ENCODE assay signal across 13 mouse cellular contexts in genomic region chr10:128575063-128575462, GRCm38 (mm10). TPM values are rescaled to one million over a fixed set of nuclear protein-coding genes. Genes with fewer than 3 reads are reported as not detected.
DNase-seq lines count a peak whose midpoint lies in the region; ATAC-seq and TF ChIP-seq lines count a peak whose summit lies in the region.
"Had no signal": no experiment of that assay in that cellular context is flagged by ENCODE, and none has a peak within 500 bp of the region (broad histone marks: within the 10 kb centered on the region; RNA-seq: fewer than 3 reads in every experiment).

No protein-coding gene starts in this region.

- no peak for TF ChIP-seq POLR2A in MEL (IDR thresholded peaks at IDR 0.05; ENCODE audit: control insufficient read depth in 1 of 2, insufficient read depth in 1 of 2, low read depth in 1 of 2, low read length in 2 of 2, poor library complexity in 1 of 2)

- no peaks in the 10 kb centered on the region for H3K79me2 ChIP-seq in MEL (ENCODE audit: control insufficient read depth, insufficient read depth, low read length, poor library complexity)

- no peak overlapping the region for H3K9ac ChIP-seq in liver, embryonic 12.5 days
- H3K9ac ChIP-seq in MEL (ENCODE audit: control insufficient read depth, low read depth, low read length, poor library complexity, severe bottlenecking), result no peak overlapping the region

- peaks cover 4% of the 10 kb centered on the region; the same call in 1 of the 2 replicates for H3K9me3 ChIP-seq in liver, embryonic 12.5 days (replicated peaks)
- no peaks in the 10 kb centered on the region for H3K9me3 ChIP-seq in MEL (replicated peaks; ENCODE audit: insufficient read depth, low read length)

- no peak overlapping the region for H3K4me3 ChIP-seq in liver, embryonic 12.5 days
- no peak overlapping the region for H3K4me3 ChIP-seq in MEL (ENCODE audit: control insufficient read depth in 1 of 2, insufficient read depth in 1 of 2, low read depth in 2 of 2, low read length in 2 of 2)
- H3K4me3 ChIP-seq: erythroblast, embryonic 14.5 days had no signal

- peak; percentile 71 to 72 (median 72) for TF ChIP-seq CTCF in MEL (IDR thresholded peaks at IDR 0.05 in 2 of 3, conservative IDR thresholded peaks at IDR 0.05 in 1 of 3; ENCODE audit: control insufficient read depth in 1 of 3, insufficient read depth in 1 of 3, low read depth in 2 of 3, low read length in 3 of 3, poor library complexity in 1 of 3, severe bottlenecking in 1 of 3)

- peaks cover 47% of the 10 kb centered on the region for H3K27me3 ChIP-seq in liver, embryonic 12.5 days (replicated peaks)
- peaks cover 1 to 3% of the 10 kb centered on the region in 2 experiments for H3K27me3 ChIP-seq in MEL (ENCODE audit: control insufficient read depth in 1 of 2, insufficient read depth in 2 of 2, low read length in 2 of 2)

- H3K4me2 ChIP-seq in liver, embryonic 12.5 days, result no peak overlapping the region

- DNase-seq in embryo, embryonic 10 days (ENCODE audit: low spot score), result peak; percentile 29
- no peak for DNase-seq in embryo, embryonic 11 days
- DNase-seq in liver (peak; percentile 34), MEL (ENCODE audit: low read depth, low spot score) (peak; percentile 61)
- DNase-seq in layer of hippocampus, adult 9-10 months (ENCODE audit: low spot score), result no peak
- no peak for DNase-seq in ovary, postnatal 36 days (ENCODE audit: low spot score)
- DNase-seq: cerebellum, adult 11 months; gastrocnemius, postnatal 10 days; heart, postnatal 14 days; kidney, postnatal 14 days had no signal

- no peak for TF ChIP-seq EP300 in MEL (IDR thresholded peaks at IDR 0.05; ENCODE audit: low read depth in 1 of 2, low read length in 2 of 2)

- ATAC-seq in liver, embryonic 12.5 days, result no peak
- ATAC-seq in granulocyte monocyte progenitor cell, adult 5-6 weeks (replicated peaks; ENCODE audit: poor library complexity, severe bottlenecking), result peak; percentile 56

- WGBS in liver, embryonic 12.5 days (ENCODE audit: insufficient replicate concordance), result 77% methylated on average over 2 of the region's 2 CpGs

- no peaks in the 10 kb centered on the region for H3K36me3 ChIP-seq in liver, embryonic 12.5 days
- H3K36me3 ChIP-seq in MEL (ENCODE audit: control insufficient read depth in 1 of 2, insufficient read depth in 2 of 2, low read length in 2 of 2), result no peaks in the 10 kb centered on the region

- no peaks in the 10 kb centered on the region for H3K4me1 ChIP-seq in liver, embryonic 12.5 days
- no peaks in the 10 kb centered on the region for H3K4me1 ChIP-seq in MEL (ENCODE audit: control insufficient read depth in 1 of 2, insufficient read depth in 2 of 2, low read length in 2 of 2)

- TF ChIP-seq RAD21 in MEL (IDR thresholded peaks at IDR 0.05; ENCODE audit: low read depth, low read length), result peak; percentile 32

- H3K27ac ChIP-seq in liver, embryonic 12.5 days, result no peak overlapping the region
- H3K27ac ChIP-seq in MEL (ENCODE audit: control insufficient read depth, low read depth, low read length), result no peak overlapping the region

TF ChIP-seq in MEL, 35 proteins besides CTCF, POLR2A, EP300 and RAD21:
- TF ChIP-seq MYC (IDR thresholded peaks at IDR 0.05; ENCODE audit: low read depth, low read length) (0 out of 2 replicates have a peak, but pooled peaks have one; percentile 60), SMC3 (IDR thresholded peaks at IDR 0.05; ENCODE audit: low read depth, low read length) (peak; percentile 51), HCFC1 (IDR thresholded peaks at IDR 0.05; ENCODE audit: low read depth, low read length) (no peak)

RNA-seq across cellular contexts. Expression of gene Pa2g4, which starts 9.3 kb away (rescaled TPM):
- polyA plus RNA-seq in liver, embryonic 12.5 days (2016; fragmentation: Nextera tagmentation; extraction: Ambion mirVana), result 233 and 242 TPM in 2 replicates
- 232 and 235 TPM in 2 replicates for total RNA-seq in MEL (2012; rRNA removed)
- 100 to 1,000 TPM; 298 to 663 TPM for polyA plus RNA-seq in MEL (2012; ENCODE audit: insufficient read depth in 1 of 2, insufficient read length in 2 of 2, low read depth in 1 of 2, low replicate concordance in 2 of 2, missing spikeins in 1 of 2)
- total RNA-seq in granulocyte monocyte progenitor cell, adult 5-6 weeks (2014; fragmentation: Nextera tagmentation), result 404 and 410 TPM in 2 replicates
- 414 and 442 TPM in 2 replicates for total RNA-seq in granulocyte monocyte progenitor cell, adult 5-6 weeks (2017)

RNA-seq across cellular contexts. Expression of gene Erbb3, which starts 14.4 kb away (rescaled TPM):
- polyA plus RNA-seq in liver, embryonic 12.5 days (2016; fragmentation: Nextera tagmentation; extraction: Ambion mirVana), result 1.8 TPM in 2 replicates
- 0.39 and 0.42 TPM in 2 replicates for total RNA-seq in MEL (2012; rRNA removed)
- polyA plus RNA-seq in MEL (2012; ENCODE audit: insufficient read depth in 1 of 2, insufficient read length in 2 of 2, low read depth in 1 of 2, low replicate concordance in 2 of 2, missing spikeins in 1 of 2), result under 1 TPM in 1 of 2 experiments, not detected in 1; 0.29 TPM
- total RNA-seq in granulocyte monocyte progenitor cell, adult 5-6 weeks (2014; fragmentation: Nextera tagmentation), result 1.6 and 1.7 TPM in 2 replicates
- total RNA-seq in granulocyte monocyte progenitor cell, adult 5-6 weeks (2017), result 1.4 and 1.8 TPM in 2 replicates

RNA-seq across cellular contexts. Expression of gene Rpl41, which starts 26.0 kb away (rescaled TPM):
- polyA plus RNA-seq in liver, embryonic 12.5 days (2016; fragmentation: Nextera tagmentation; extraction: Ambion mirVana), result 2,924 and 3,037 TPM in 2 replicates
- total RNA-seq in MEL (2012; rRNA removed), result 6,649 and 6,931 TPM in 2 replicates
- polyA plus RNA-seq in MEL (2012; ENCODE audit: insufficient read depth in 1 of 2, insufficient read length in 2 of 2, low read depth in 1 of 2, low replicate concordance in 2 of 2, missing spikeins in 1 of 2), result over 10,000 TPM in 1 of 2 experiments, 100 to 1,000 TPM in 1; 274 to 10,905 TPM
- 6,066 and 6,315 TPM in 2 replicates for total RNA-seq in granulocyte monocyte progenitor cell, adult 5-6 weeks (2014; fragmentation: Nextera tagmentation)
- 3,608 and 4,444 TPM in 2 replicates for total RNA-seq in granulocyte monocyte progenitor cell, adult 5-6 weeks (2017)

RNA-seq across cellular contexts. Expression of gene Zc3h10, which starts 27.5 kb away (rescaled TPM):
- 7.7 and 8.1 TPM in 2 replicates for polyA plus RNA-seq in liver, embryonic 12.5 days (2016; fragmentation: Nextera tagmentation; extraction: Ambion mirVana)
- 14.2 and 14.6 TPM in 2 replicates for total RNA-seq in MEL (2012; rRNA removed)
- 10 to 100 TPM in 1 of 2 experiments, not detected in 1; 17.3 TPM for polyA plus RNA-seq in MEL (2012; ENCODE audit: insufficient read depth in 1 of 2, insufficient read length in 2 of 2, low read depth in 1 of 2, low replicate concordance in 2 of 2, missing spikeins in 1 of 2)
- 8.8 and 9.7 TPM in 2 replicates for total RNA-seq in granulocyte monocyte progenitor cell, adult 5-6 weeks (2014; fragmentation: Nextera tagmentation)
- total RNA-seq in granulocyte monocyte progenitor cell, adult 5-6 weeks (2017), result 12.5 and 13.6 TPM in 2 replicates

RNA-seq across cellular contexts. Expression of gene Esyt1, which starts 49.4 kb away (rescaled TPM):
- 15.0 and 16.0 TPM in 2 replicates for polyA plus RNA-seq in liver, embryonic 12.5 days (2016; fragmentation: Nextera tagmentation; extraction: Ambion mirVana)
- total RNA-seq in MEL (2012; rRNA removed), result 35.1 and 35.9 TPM in 2 replicates
- 10 to 100 TPM; 53.4 to 57.0 TPM for polyA plus RNA-seq in MEL (2012; ENCODE audit: insufficient read depth in 1 of 2, insufficient read length in 2 of 2, low read depth in 1 of 2, low replicate concordance in 2 of 2, missing spikeins in 1 of 2)
- total RNA-seq in granulocyte monocyte progenitor cell, adult 5-6 weeks (2014; fragmentation: Nextera tagmentation), result 89.1 and 90.5 TPM in 2 replicates
- total RNA-seq in granulocyte monocyte progenitor cell, adult 5-6 weeks (2017), result 78.8 and 97.6 TPM in 2 replicates

Comparison
In these comparisons a context has a peak if more than half of its experiments do, and no peak if none do; other contexts are left out.
1. DNase-seq: peak in embryo, embryonic 10 days (single experiment), liver (single experiment) and MEL (single experiment); none in embryo, embryonic 11 days (single experiment), layer of hippocampus, adult 9-10 months (single experiment) and ovary, postnatal 36 days (single experiment).